Comparison of ENCODE assay signal across 9 mouse cellular contexts in genomic region chr2:170252255-170253034, GRCm38 (mm10).
A peak's percentile ranks its signal among the peaks of the same experiment; 100 is the strongest.
DNase-seq lines count a peak whose midpoint lies in the region; ATAC-seq lines count a peak whose summit lies in the region.
"Had no signal": no experiment of that assay in that cellular context is flagged by ENCODE, and none has a peak within 500 bp of the region (broad histone marks: within the 10 kb centered on the region; RNA-seq: fewer than 3 reads in every experiment).

No protein-coding gene starts in this region.

- H3K4me3 ChIP-seq in megakaryocyte, embryonic 14.5 days (replicated peaks), result peak overlapping the region; percentile 86
- H3K4me3 ChIP-seq: lung, embryonic 15.5 days had no signal

- ATAC-seq in activated CD4-positive, CD25-positive, alpha-beta regulatory T cell, adult 4 months, result peak; percentile 67

- no peaks in the 10 kb centered on the region for H3K36me3 ChIP-seq in megakaryocyte, embryonic 14.5 days (replicated peaks; ENCODE audit: low read length)
- H3K36me3 ChIP-seq: lung, embryonic 15.5 days had no signal

- H3K4me1 ChIP-seq in megakaryocyte, embryonic 14.5 days, result peaks cover 66% of the 10 kb centered on the region

- peaks cover 4% of the 10 kb centered on the region; the same call in 1 of the 2 replicates for H3K9me3 ChIP-seq in megakaryocyte, embryonic 14.5 days
- H3K9me3 ChIP-seq: lung, embryonic 15.5 days had no signal

- peak; percentile 84 for DNase-seq in layer of hippocampus, adult 9-11 months
- no peak for DNase-seq in layer of hippocampus, postnatal 25 days (ENCODE audit: extremely low spot score in 1 of 2, low spot score in 1 of 2)
- peak; percentile 26 for DNase-seq in kidney, postnatal 14 days
- peak; percentile 69 to 81 for DNase-seq in thymus, postnatal 36 days
- no peak for DNase-seq in urinary bladder, adult 2 months (ENCODE audit: low spot score)
- DNase-seq in embryo, embryonic 9.5 days (ENCODE audit: extremely low spot score), result no peak

- H3K27me3 ChIP-seq in megakaryocyte, embryonic 14.5 days (replicated peaks), result no peaks in the 10 kb centered on the region
- H3K27me3 ChIP-seq: lung, embryonic 15.5 days had no signal

Comparison
In these comparisons a context has a peak if more than half of its experiments do, and no peak if none do; other contexts are left out.
1. DNase-seq: peak in layer of hippocampus, adult 9-11 months (single experiment), kidney, postnatal 14 days (single experiment) and thymus, postnatal 36 days (2 of 2); none in layer of hippocampus, postnatal 25 days (0 of 2), urinary bladder, adult 2 months (single experiment) and embryo, embryonic 9.5 days (single experiment).